Mouse (Mus musculus) layer of hippocampus, postnatal 14 days (tissue): ENCODE measurements around the gene Olfr629. TPM values are rescaled to one million over a fixed set of nuclear protein-coding genes. Genes with fewer than 3 reads are reported as not detected.
"Not testable (repeated sequence)": the region's sequence is repeated elsewhere in the genome, so short reads cannot be mapped to it uniquely, and the experiment has no call there.

Experiments
- DNase-seq, 2 experiments: peaks; one replicate each; pipeline ENCODE4 v3.0.0; 2021 to 2022; ENCODE audit warnings: low spot score in 2 of 2, mixed read lengths in 1 of 2
- long read RNA-seq, 2 experiments: library from polyadenylated mRNA; stranded (forward); transcript quantifications; one replicate each; pipeline ENCODE4 v2.0.0; 2021
- total RNA-seq, 2 experiments: library from RNA; stranded (reverse); gene quantifications; 2 replicates each; pipeline ENCODE4 v1.2.3; 2021

The Olfr629 gene
- total RNA-seq, result not detected
- long read RNA-seq, experiment 1, result 0 reads
- long read RNA-seq, experiment 2, result 0 reads

DNA sequence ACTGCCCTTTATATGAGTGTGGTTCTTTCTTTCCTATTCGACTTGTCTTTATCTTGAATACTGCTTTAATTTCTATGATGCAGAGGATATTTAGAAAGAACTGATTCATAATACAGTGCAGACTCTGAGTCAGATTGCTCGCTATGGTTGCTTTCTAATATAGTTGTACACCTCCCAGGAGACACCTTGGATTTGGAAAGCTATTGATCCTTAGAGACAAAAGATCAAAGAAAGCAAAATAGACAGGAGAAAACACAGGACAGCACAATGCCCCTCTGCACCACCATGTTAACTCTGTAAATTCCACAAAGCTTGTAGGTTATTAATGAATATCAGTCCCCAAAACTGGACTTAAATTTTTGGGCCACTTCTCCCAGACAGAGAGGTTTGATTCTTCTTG lies at the start of gene Olfr629:
Gene Olfr629, minus strand, starts transcription at position 101 of the 400 bp plus-strand sequence.
- no peak for DNase-seq

- DNase-seq, result no peak
Observed at GRCm38 (mm10) chr7:103792669-103793388, 48.1 kb upstream of the Olfr629 start.

DNA sequence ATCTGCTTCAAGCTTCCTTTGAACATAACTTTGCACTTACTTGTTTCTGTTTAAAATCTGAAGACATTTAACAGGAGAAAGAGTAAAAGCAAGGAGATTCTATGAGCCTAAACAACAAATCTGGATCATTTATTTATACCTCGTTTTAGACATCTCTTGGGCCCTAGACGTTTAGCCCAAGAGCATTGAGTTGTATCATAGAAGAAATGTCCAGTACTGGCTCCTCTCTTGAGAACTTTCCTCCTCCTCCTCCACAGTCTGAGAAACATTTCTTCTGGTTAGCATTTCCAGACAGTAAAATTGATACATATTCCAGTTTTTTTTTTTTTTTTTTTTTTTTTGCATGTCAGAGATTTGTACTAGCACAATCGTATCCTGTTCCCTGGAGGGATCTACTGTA lies 47.0 kb upstream of the Olfr629 start, which contains the start of gene Olfr67:
Gene Olfr67, minus strand, starts transcription at position 101 of the 400 bp plus-strand sequence.
- DNase-seq, result no peak

DNA sequence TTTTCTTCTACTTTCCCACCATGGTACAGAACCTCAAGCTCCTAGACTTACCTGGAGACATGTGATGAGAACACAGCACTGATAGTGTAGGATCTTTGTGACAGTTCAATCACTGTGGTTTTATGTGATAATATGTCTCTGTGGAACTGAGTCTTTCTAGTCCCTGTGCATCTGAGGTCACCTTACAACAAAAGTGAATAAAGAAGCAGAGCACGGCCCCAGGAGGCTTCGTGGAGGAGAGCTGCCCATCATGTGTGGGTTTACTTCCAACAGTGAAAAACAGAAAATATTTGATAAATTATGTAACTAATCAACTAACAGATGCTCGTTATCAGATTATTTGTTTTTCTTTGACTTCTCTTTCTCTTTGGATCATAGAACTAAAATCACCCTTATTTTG lies 34.9 kb upstream of the Olfr629 start, which contains the start of gene Olfr68:
Gene Olfr68, minus strand, starts transcription at position 101 of the 400 bp plus-strand sequence.
- DNase-seq, result no peak

GRCm38 (mm10) chr7:103777652-103778051 lies 32.9 kb upstream of the Olfr629 start:
- DNase-seq, result not testable (repeated sequence)

GRCm38 (mm10) chr7:103771494-103771893 lies 26.8 kb upstream of the Olfr629 start, which contains the start of gene Olfr69:
TSS of gene Olfr69 (minus strand) at chr7:103771594.
- DNase-seq, result no peak

DNA sequence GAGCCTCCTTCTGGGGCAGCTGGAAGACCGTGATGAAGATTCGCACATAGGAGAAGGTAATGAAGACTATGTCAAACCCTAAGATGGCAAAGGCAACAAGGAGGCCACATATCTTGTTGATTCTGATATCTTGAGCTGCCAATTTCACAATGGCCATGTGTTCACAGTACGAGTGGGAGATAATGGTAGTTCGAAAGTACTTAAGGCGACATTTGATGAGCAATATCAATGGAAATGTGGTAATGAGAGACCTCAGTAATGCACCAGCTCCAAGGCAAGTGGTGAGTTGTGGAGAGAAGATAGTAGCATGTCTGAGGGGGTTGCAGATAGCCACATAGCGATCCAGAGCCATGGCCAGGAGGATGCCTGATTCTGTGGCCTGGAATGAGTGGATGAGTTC lies 22.9 kb upstream of the Olfr629 start:
- not testable (repeated sequence) for DNase-seq

DNA sequence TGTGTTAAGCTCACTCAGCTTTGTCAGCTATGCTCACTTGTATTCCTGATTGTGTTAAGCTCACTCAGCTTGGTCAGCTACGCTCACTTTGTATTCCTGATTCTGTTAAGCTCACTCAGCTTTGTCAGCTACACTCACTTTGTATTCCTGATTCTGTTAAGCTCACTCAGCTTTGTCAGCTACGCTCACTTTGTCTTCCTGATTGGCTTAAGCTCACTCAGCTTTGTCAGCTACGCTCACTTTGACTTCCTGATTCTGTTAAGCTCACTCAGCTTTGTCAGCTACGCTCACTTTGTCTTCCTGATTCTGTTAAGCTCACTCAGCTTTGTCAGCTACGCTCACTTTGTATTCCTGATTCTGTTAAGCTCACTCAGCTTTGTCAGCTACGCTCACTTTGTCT lies 17.5 kb upstream of the Olfr629 start:
- DNase-seq, result not testable (repeated sequence)

DNA sequence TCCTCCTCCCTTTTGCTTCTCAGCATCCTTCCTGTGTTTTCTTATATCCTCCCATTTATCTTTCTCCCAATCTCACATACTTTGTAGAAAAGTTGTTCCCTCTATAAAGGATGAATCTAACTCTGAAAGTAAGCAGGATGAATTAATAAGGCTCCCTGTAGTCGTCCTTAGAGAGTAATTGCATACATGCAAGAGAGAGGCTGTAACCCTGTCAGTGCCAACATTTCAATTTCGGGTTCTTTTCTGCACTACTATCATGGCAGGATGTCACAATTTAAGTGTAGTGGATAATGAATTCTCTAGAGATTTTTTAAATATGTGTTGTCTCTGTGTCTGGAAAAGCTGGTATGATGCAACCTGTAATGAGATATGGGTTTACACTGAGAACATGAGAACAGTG lies 12.5 kb upstream of the Olfr629 start, which contains the start of gene Olfr630:
Gene Olfr630, minus strand, starts transcription at position 101 of the 400 bp plus-strand sequence.
- no peak for DNase-seq

- DNase-seq, result no peak
Observed at GRCm38 (mm10) chr7:103730074-103730473, 14.7 kb downstream of the Olfr629 start, which contains the start of gene Olfr628. TSS of gene Olfr628 (plus strand) at chr7:103730374.

DNA sequence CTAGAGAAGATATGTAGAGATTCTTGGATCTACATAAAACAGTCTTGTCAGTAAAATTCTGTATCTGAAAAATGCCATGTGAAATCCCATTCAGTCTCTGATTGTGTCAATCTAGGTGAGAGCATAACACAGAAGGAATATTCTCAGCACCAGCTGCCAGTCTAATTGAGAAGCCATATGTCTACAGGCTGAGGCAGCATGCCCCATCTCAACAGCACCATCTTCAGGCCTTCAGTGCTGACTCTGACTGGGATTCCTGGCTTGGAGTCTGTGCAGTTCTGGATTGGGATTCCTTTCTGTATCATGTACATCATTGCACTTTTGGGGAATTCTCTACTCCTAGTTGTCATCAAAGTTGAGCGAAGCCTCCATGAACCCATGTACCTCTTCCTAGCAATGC lies 28.3 kb downstream of the Olfr629 start:
- peak; percentile 5 to 50 for DNase-seq

GRCm38 (mm10) chr7:103714371-103714770 lies 30.4 kb downstream of the Olfr629 start, which contains the start of gene Olfr243:
TSS of gene Olfr243 (plus strand) at chr7:103714671.
- DNase-seq, result no peak

DNA sequence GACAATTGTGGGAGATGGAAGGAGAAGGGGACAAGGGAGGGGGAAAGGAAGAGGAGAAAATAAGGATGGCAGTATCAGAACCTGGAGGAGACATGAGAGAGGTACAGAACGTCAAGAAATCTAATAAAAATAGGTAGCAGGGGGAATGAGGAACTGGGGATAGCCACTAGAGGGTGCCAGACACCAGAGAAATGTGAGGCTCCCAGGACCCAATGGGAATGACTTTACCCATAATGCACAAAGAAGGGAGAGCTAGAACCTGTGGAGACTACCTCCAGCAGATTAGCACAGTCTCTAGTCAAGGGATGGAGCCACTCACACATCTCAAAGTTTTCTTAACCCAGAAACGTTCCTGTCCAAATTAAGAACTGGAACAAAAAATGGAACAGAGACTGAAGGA lies 32.7 kb downstream of the Olfr629 start:
- DNase-seq, result no peak

GRCm38 (mm10) chr7:103699469-103699868 lies 45.3 kb downstream of the Olfr629 start:
- no peak for DNase-seq

Other genes starting within 250 kb of the Olfr629 start
- not detected for gene Olfr609, start 246.9 kb downstream of the Olfr629 start, total RNA-seq
- not detected for gene Olfr610, start 232.8 kb downstream of the Olfr629 start, total RNA-seq
- gene Olfr611, start 224.1 kb downstream of the Olfr629 start, total RNA-seq, result not detected
- gene Olfr612, start 202.2 kb downstream of the Olfr629 start, total RNA-seq, result not detected
- not detected for gene Olfr613, start 196.9 kb downstream of the Olfr629 start, total RNA-seq
- not detected for gene Olfr615, start 188.9 kb downstream of the Olfr629 start, total RNA-seq
- gene Olfr616, start 175.8 kb downstream of the Olfr629 start, total RNA-seq, result not detected
- not detected for gene Olfr617, start 171.9 kb downstream of the Olfr629 start, total RNA-seq
- not detected for gene Olfr618, start 154.8 kb downstream of the Olfr629 start, total RNA-seq
- gene Olfr619, start 144.4 kb downstream of the Olfr629 start, total RNA-seq, result not detected
- not detected for gene Olfr620, start 132.4 kb downstream of the Olfr629 start, total RNA-seq
- not detected for gene Olfr622, start 102.2 kb downstream of the Olfr629 start, total RNA-seq
- gene Olfr623, start 81.2 kb downstream of the Olfr629 start, total RNA-seq, result not detected
- under 1 TPM in 1 of 2 experiments, not detected in 1; 0.07 TPM for gene Olfr624, start 73.8 kb downstream of the Olfr629 start, total RNA-seq
- gene Olfr625-ps1, start 62.2 kb downstream of the Olfr629 start, total RNA-seq, result not detected
- gene Olfr243, start 30.3 kb downstream of the Olfr629 start, total RNA-seq, result not detected
- gene Olfr628, start 14.6 kb downstream of the Olfr629 start, total RNA-seq, result not detected
- gene Olfr630, start 12.4 kb upstream of the Olfr629 start, total RNA-seq, result not detected
- gene Olfr69, start 26.7 kb upstream of the Olfr629 start, total RNA-seq, result not detected
- not detected for gene Olfr68, start 34.8 kb upstream of the Olfr629 start, total RNA-seq
- gene Olfr67, start 46.9 kb upstream of the Olfr629 start, total RNA-seq, result not detected
- gene Hbb-bt, start 69.1 kb upstream of the Olfr629 start, total RNA-seq, result 10 to 100 TPM; 58.3 to 79.4 TPM
- 100 to 1,000 TPM; 565 to 654 TPM for gene Hbb-bs, start 83.2 kb upstream of the Olfr629 start, total RNA-seq
- not detected for gene Hbb-bh2, start 95.6 kb upstream of the Olfr629 start, total RNA-seq
- not detected for gene Hbb-bh1, start 98.2 kb upstream of the Olfr629 start, total RNA-seq
- gene Hbb-y, start 108.3 kb upstream of the Olfr629 start, total RNA-seq, result not detected
- gene Olfr66, start 141.3 kb upstream of the Olfr629 start, total RNA-seq, result not detected
- gene Olfr64, start 149.5 kb upstream of the Olfr629 start, total RNA-seq, result not detected
- not detected for gene Olfr65, start 158.5 kb upstream of the Olfr629 start, total RNA-seq
- not detected for gene Olfr631, start 183.9 kb upstream of the Olfr629 start, total RNA-seq
- not detected for gene Olfr632, start 189.4 kb upstream of the Olfr629 start, total RNA-seq
- gene Olfr633, start 199.5 kb upstream of the Olfr629 start, total RNA-seq, result not detected
- under 1 TPM; 0.07 to 0.09 TPM for gene Olfr635, start 226.2 kb upstream of the Olfr629 start, total RNA-seq